Mouse (Mus musculus) CH12.LX (cell line): ENCODE results near the gene Vstm2l. TPM values are rescaled to one million over a fixed set of nuclear protein-coding genes. Genes with fewer than 3 reads are reported as not detected.

Experiments used
- DNase-seq: peaks from one replicate; pipeline ENCODE4 v3.0.0-alpha.2; 2013; ENCODE audit errors: extremely low read depth
- H3K27ac ChIP-seq: 2 replicates; pipeline ENCODE4 v1.5.1; 2012; ENCODE audit warnings: low read depth, mild to moderate bottlenecking, control low read depth, moderate library complexity; ENCODE audit not compliant: insufficient read depth
- H3K27me3 ChIP-seq: replicated peaks from 2 replicates; pipeline ENCODE3; 2012; ENCODE audit warnings: inconsistent platforms
- H3K36me3 ChIP-seq, 2 experiments: replicated peaks in 1 of 2; 2 replicates each; pipeline versions ENCODE3 to v1.6.1; 2012; ENCODE audit warnings: inconsistent platforms in 1 of 2, low read length in 1 of 2, mild to moderate bottlenecking in 1 of 2, mixed read lengths in 1 of 2, moderate library complexity in 1 of 2; ENCODE audit not compliant: control insufficient read depth in 1 of 2, insufficient read depth in 1 of 2
- H3K4me1 ChIP-seq, 2 experiments: 2 replicates each; pipeline ENCODE4 v1.6.1; 2012; ENCODE audit warnings: inconsistent platforms in 1 of 2, moderate library complexity in 1 of 2; ENCODE audit not compliant: insufficient read depth in 2 of 2, control insufficient read depth in 1 of 2
- H3K4me2 ChIP-seq: 2 replicates; pipeline ENCODE4 v1.6.1; 2012; ENCODE audit warnings: low read depth, mild to moderate bottlenecking, control low read depth; ENCODE audit not compliant: poor library complexity, insufficient read depth, severe bottlenecking
- H3K4me3 ChIP-seq, 3 experiments: fragments of 150-350 bp in 1 of 3; sonication (generic) in 1 of 3; replicated peaks in 1 of 3; 2 replicates each; pipeline versions ENCODE3 to v1.5.1; 2011 to 2012; ENCODE audit warnings: low read depth in 2 of 3, low read length in 2 of 3, mild to moderate bottlenecking in 2 of 3, moderate library complexity in 2 of 3, control low read depth in 1 of 3, improper control_type of control experiment in 1 of 3, inconsistent platforms in 1 of 3, mixed read lengths in 1 of 3; ENCODE audit not compliant: poor library complexity in 1 of 3
- H3K79me2 ChIP-seq: replicated peaks from 2 replicates; pipeline ENCODE4 v1.6.1; 2012; ENCODE audit warnings: mild to moderate bottlenecking, moderate library complexity; ENCODE audit not compliant: control insufficient read depth, poor library complexity, insufficient read depth, severe bottlenecking; ENCODE audit errors: extremely low read depth
- H3K9ac ChIP-seq: 2 replicates; pipeline ENCODE4 v1.6.1; 2012; ENCODE audit warnings: low read depth, mild to moderate bottlenecking, control low read depth, moderate library complexity; ENCODE audit not compliant: insufficient read depth
- H3K9me3 ChIP-seq: replicated peaks from 2 replicates; pipeline ENCODE3; 2012; ENCODE audit warnings: low read length, inconsistent platforms, mixed read lengths
- ELF1 ChIP-seq: IDR thresholded peaks from 2 replicates; pipeline ENCODE4 v1.6.1; 2014; ENCODE audit warnings: low read depth, mild to moderate bottlenecking, inconsistent platforms, low read length, improper control_type of control experiment
- GABPA ChIP-seq: IDR thresholded peaks from 2 replicates; pipeline ENCODE4 v1.6.1; 2012; ENCODE audit warnings: low read depth, low read length, improper control_type of control experiment, inconsistent platforms; ENCODE audit not compliant: insufficient replicate concordance
- MAX ChIP-seq: IDR thresholded peaks from 2 replicates; pipeline ENCODE4 v1.6.1; 2011; ENCODE audit warnings: low read length, improper control_type of control experiment
- dilution Hi-C: fragments of 300-500 bp; cut with MboI; formaldehyde crosslinking; loops from 2 replicates; pipeline ENCODE4 v1.14.3; 2020; ENCODE audit warnings: low sequenced_read_pairs; ENCODE audit not compliant: extremely low pct_unique_long_range_greater_than_20kb, extremely low pct_ligation_motif_present
- in situ Hi-C: fragments of 300-500 bp; cut with MboI; formaldehyde crosslinking; loops from 3 replicates; pipeline ENCODE4 v1.14.3; 2019; ENCODE audit warnings: low sequenced_read_pairs, low pct_ligation_motif_present, low pct_unique_long_range_greater_than_20kb, mixed read lengths
- polyA plus RNA-seq: library from polyadenylated mRNA; unstranded; fragments of >175 nt; gene quantifications from 2 replicates; pipeline ENCODE4 v1.2.1, GENCODE M21; 2012; ENCODE audit warnings: low read depth; ENCODE audit not compliant: insufficient read length
- total RNA-seq, 2 experiments: library from RNA; depleted of rRNA; stranded (reverse); fragments of 300-350 nt in 1 of 2; fragments of >200 nt in 1 of 2; gene quantifications; 2 replicates each; pipeline ENCODE4 v1.2.3; 2012 to 2014

The Vstm2l gene
- total and polyA plus RNA-seq, 3 experiments: not detected

- H3K4me2 ChIP-seq: no peak overlapping the region
- DNase-seq: no peak
- H3K27ac ChIP-seq: no peak overlapping the region
- H3K9ac ChIP-seq: no peak overlapping the region
- TF ChIP-seq MAX (no peak), ELF1 (no peak), GABPA (no peak)
- H3K79me2 ChIP-seq: no peaks in the 10 kb centered on the region
- H3K27me3 ChIP-seq: no peaks in the 10 kb centered on the region
- dilution Hi-C loops: no loop called here
- peaks cover 74 to 96% of the 10 kb centered on the region in 2 experiments for H3K36me3 ChIP-seq
- no peaks in the 10 kb centered on the region for H3K9me3 ChIP-seq
- H3K4me3 ChIP-seq: no peak overlapping the region
- H3K4me1 ChIP-seq: no peaks in the 10 kb centered on the region
- in situ Hi-C loops: no loop called here
These were observed 78.0 kb downstream of the Vstm2l start for GRCm38 (mm10) chr2:157992501-157992900.

Other genes with a start within 250 kb of the Vstm2l start
- gene Ctnnbl1, start 177.3 kb upstream of the Vstm2l start, total RNA-seq (2012; rRNA removed): 57.2 and 66.0 TPM in 2 replicates
- gene Ctnnbl1, start 177.3 kb upstream of the Vstm2l start, total RNA-seq (2014; rRNA removed): 48.6 and 52.0 TPM in 2 replicates
- gene Ctnnbl1, start 177.3 kb upstream of the Vstm2l start, polyA plus RNA-seq: 46.0 and 51.7 TPM in 2 replicates
- gene Tti1, start 113.8 kb downstream of the Vstm2l start, total RNA-seq (2012; rRNA removed): 26.3 and 27.2 TPM in 2 replicates
- 18.0 and 19.8 TPM in 2 replicates for gene Tti1, start 113.8 kb downstream of the Vstm2l start, total RNA-seq (2014; rRNA removed)
- 19.7 and 22.5 TPM in 2 replicates for gene Tti1, start 113.8 kb downstream of the Vstm2l start, polyA plus RNA-seq
- gene Rprd1b, start 113.8 kb downstream of the Vstm2l start, total RNA-seq (2012; rRNA removed): 11.8 and 15.6 TPM in 2 replicates
- gene Rprd1b, start 113.8 kb downstream of the Vstm2l start, total RNA-seq (2014; rRNA removed): 16.4 and 16.5 TPM in 2 replicates
- gene Rprd1b, start 113.8 kb downstream of the Vstm2l start, polyA plus RNA-seq: 30.6 and 33.1 TPM in 2 replicates
- gene Tgm2, start 231.8 kb downstream of the Vstm2l start, total RNA-seq (2012; rRNA removed): 0.04 and 0.08 TPM in 2 replicates
- 0.09 and 0.50 TPM in 2 replicates for gene Tgm2, start 231.8 kb downstream of the Vstm2l start, total RNA-seq (2014; rRNA removed)
- 0.21 and 0.72 TPM in 2 replicates for gene Tgm2, start 231.8 kb downstream of the Vstm2l start, polyA plus RNA-seq